Mouse (Mus musculus): ENCODE data around the gene Cog4. TPM values are rescaled to one million over a fixed set of nuclear protein-coding genes. Genes with fewer than 3 reads are reported as not detected.
"Not testable (repeated sequence)": the region's sequence is repeated elsewhere in the genome, so short reads cannot be mapped to it uniquely, and the experiment has no call there.

Gene Cog4
- polyA plus RNA-seq, 1 experiment = 56.5 TPM

GRCm38 (mm10) chr8:110921492-110922230 is 75.3 kb downstream of the Cog4 start:
- Histone ChIP-seq H3K4me3 (replicated peaks; ENCODE audit: insufficient read depth, low read depth, low read length) (peak overlapping the region; percentile 86), H3K27ac (ENCODE audit: insufficient read depth, low read length) (no peak overlapping the region), H3K27me3 (ENCODE audit: control insufficient read depth, insufficient read depth, low read length) (no peaks in the 10 kb centered on the region), H3K4me1 (ENCODE audit: control insufficient read depth, insufficient read depth, low read length) (peaks cover 13% of the 10 kb centered on the region; the same call in 1 of the 2 replicates)
- DNase-seq = peak in 1 of 2 experiments; percentile 38
- 31% methylated on average over 7 of the region's 7 CpGs for WGBS
- TF ChIP-seq POLR2A (IDR thresholded peaks at IDR 0.05; ENCODE audit: borderline replicate concordance, insufficient read depth, low read length) = no peak
- TF ChIP-seq CTCF (IDR thresholded peaks at IDR 0.05; ENCODE audit: borderline replicate concordance, insufficient read depth, low read depth, low read length) = no peak

DNA sequence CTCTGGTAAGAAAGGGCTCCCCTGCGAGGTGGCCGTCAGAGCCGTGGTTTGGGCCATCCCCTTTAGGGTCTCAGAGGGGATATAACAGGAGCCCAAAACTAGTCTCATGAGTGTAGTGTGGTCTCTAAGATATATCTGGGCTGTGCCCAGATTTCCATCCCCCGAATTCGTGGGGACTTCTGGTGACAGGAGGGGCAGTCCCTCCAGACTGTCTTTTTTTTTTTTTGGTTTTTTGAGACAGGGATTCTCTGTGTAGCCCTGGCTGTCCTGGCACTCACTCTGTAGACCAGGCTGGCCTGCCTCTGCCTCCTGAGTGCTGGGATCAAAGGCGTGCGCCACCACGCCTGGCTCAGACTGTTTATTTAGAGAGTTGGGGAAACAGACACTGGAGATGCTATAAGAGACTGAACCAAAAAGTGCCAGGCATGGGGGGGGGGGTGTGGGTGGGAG is 79.3 kb downstream of the Cog4 start:
- TF ChIP-seq POLR2A (IDR thresholded peaks at IDR 0.05; ENCODE audit: borderline replicate concordance, insufficient read depth, low read length) = no peak
- no peak for TF ChIP-seq CTCF (IDR thresholded peaks at IDR 0.05; ENCODE audit: borderline replicate concordance, insufficient read depth, low read depth, low read length)
- Histone ChIP-seq H3K4me3 (replicated peaks; ENCODE audit: insufficient read depth, low read depth, low read length) (no peak overlapping the region), H3K4me1 (ENCODE audit: control insufficient read depth, insufficient read depth, low read length) (peaks cover 19% of the 10 kb centered on the region), H3K27ac (ENCODE audit: insufficient read depth, low read length) (no peak overlapping the region), H3K27me3 (ENCODE audit: control insufficient read depth, insufficient read depth, low read length) (no peaks in the 10 kb centered on the region)
- 64% methylated on average over 8 of the region's 8 CpGs for WGBS
- no peak for DNase-seq

DNA sequence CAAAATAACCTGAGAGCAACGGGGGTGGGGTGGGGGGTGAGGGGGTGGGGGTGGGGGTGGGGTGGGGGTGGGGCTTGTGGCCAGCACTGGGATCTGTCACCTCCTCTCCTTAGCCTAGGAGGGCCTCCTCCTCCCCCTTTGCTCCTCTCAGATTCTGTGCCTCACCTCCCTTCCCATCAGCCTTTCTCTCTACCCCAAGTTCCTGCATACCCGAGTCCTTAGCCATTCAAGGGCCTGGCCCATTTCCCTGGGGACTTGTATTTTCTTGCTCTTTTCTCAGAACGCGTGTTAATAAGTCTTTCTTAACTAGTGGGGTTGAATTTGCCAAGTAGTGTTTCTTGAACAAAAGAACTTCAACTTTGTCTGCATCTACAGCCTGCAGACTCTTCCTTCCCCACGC is 80.3 kb downstream of the Cog4 start:
- WGBS = 53% methylated on average over 5 of the region's 5 CpGs
- H3K4me1 ChIP-seq (ENCODE audit: control insufficient read depth, insufficient read depth, low read length) = peaks cover 20% of the 10 kb centered on the region
- H3K27ac ChIP-seq (ENCODE audit: insufficient read depth, low read length) = no peak overlapping the region
- TF ChIP-seq POLR2A (IDR thresholded peaks at IDR 0.05; ENCODE audit: borderline replicate concordance, insufficient read depth, low read length) (no peak), CTCF (IDR thresholded peaks at IDR 0.05; ENCODE audit: borderline replicate concordance, insufficient read depth, low read depth, low read length) (no peak)
- H3K4me3 ChIP-seq (replicated peaks; ENCODE audit: insufficient read depth, low read depth, low read length) = no peak overlapping the region
- DNase-seq = no peak
- H3K27me3 ChIP-seq (ENCODE audit: control insufficient read depth, insufficient read depth, low read length) = no peaks in the 10 kb centered on the region

DNA sequence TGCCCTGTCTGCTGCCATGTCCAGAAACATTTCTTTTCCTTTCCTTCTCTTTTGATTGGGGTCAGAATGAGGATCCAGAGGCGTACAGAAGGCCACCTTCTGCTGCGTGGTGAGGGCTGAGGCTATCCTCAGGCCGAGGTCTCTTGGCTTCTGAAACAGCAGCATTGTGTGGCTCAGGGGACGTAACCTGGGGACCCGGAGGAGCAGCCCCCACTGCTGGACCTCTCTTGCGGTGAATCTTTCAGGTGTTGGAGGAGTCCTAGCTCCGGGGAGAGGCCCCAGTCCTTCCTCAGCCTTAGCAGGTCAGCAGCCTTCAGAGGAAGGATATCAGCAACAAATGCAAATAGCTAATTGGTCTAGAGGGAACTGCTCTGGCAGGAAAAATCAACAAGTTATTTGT is 82.0 kb downstream of the Cog4 start:
- no peak for DNase-seq
- peaks cover 28% of the 10 kb centered on the region for H3K4me1 ChIP-seq (ENCODE audit: control insufficient read depth, insufficient read depth, low read length)
- H3K27me3 ChIP-seq (ENCODE audit: control insufficient read depth, insufficient read depth, low read length) = no peaks in the 10 kb centered on the region
- WGBS = 86% methylated on average over 7 of the region's 7 CpGs
- 0 out of 2 replicates have a peak overlapping the region, but pooled peaks have one; percentile 2 for H3K27ac ChIP-seq (ENCODE audit: insufficient read depth, low read length)
- TF ChIP-seq CTCF (IDR thresholded peaks at IDR 0.05; ENCODE audit: borderline replicate concordance, insufficient read depth, low read depth, low read length) (no peak), POLR2A (IDR thresholded peaks at IDR 0.05; ENCODE audit: borderline replicate concordance, insufficient read depth, low read length) (no peak)
- H3K4me3 ChIP-seq (replicated peaks; ENCODE audit: insufficient read depth, low read depth, low read length) = no peak overlapping the region

DNA sequence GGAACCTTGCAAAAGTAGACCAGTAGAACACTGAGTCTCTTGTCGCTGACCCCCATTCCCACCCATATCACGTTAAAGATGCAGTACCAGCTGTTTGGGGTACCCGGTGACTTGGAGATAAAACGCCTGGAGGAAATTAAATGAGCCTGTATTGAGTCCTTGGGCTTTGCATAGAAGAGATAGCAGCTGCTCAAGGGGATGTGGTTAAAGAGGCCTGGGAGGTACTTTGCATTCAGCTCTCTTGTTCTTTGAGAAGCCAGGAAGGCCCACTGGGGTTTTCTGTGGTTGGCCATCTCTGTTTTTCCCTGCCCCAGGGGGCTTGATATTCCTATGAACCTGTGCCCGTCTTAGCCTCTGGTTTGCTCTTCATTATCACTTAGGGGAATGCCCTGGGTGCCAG is 82.7 kb downstream of the Cog4 start:
- DNase-seq = no peak
- Histone ChIP-seq H3K27me3 (ENCODE audit: control insufficient read depth, insufficient read depth, low read length) (no peaks in the 10 kb centered on the region), H3K4me1 (ENCODE audit: control insufficient read depth, insufficient read depth, low read length) (peaks cover 31% of the 10 kb centered on the region), H3K4me3 (replicated peaks; ENCODE audit: insufficient read depth, low read depth, low read length) (no peak overlapping the region), H3K27ac (ENCODE audit: insufficient read depth, low read length) (no peak overlapping the region)
- TF ChIP-seq POLR2A (IDR thresholded peaks at IDR 0.05; ENCODE audit: borderline replicate concordance, insufficient read depth, low read length) (no peak), CTCF (IDR thresholded peaks at IDR 0.05; ENCODE audit: borderline replicate concordance, insufficient read depth, low read depth, low read length) (no peak)
- WGBS = 83% methylated on average over 5 of the region's 5 CpGs

GRCm38 (mm10) chr8:110929672-110930071 is 83.3 kb downstream of the Cog4 start:
- not testable (repeated sequence) for H3K27ac ChIP-seq (ENCODE audit: insufficient read depth, low read length); H3K27me3 ChIP-seq (ENCODE audit: control insufficient read depth, insufficient read depth, low read length); DNase-seq; H3K4me3 ChIP-seq (replicated peaks; ENCODE audit: insufficient read depth, low read depth, low read length)
- peaks cover 31% of the 10 kb centered on the region for H3K4me1 ChIP-seq (ENCODE audit: control insufficient read depth, insufficient read depth, low read length)
- WGBS = 95% methylated on average over 8 of the region's 8 CpGs

- 17% methylated on average over 12 of the region's 12 CpGs for WGBS
- peak overlapping the region; percentile 60 for H3K27ac ChIP-seq (ENCODE audit: insufficient read depth, low read length)
Observed at GRCm38 (mm10) chr8:110931176-110931939, 85.0 kb downstream of the Cog4 start.

More at GRCm38 (mm10) chr8:110931176-110931939, 85.0 kb downstream of the Cog4 start:
- TF ChIP-seq POLR2A (IDR thresholded peaks at IDR 0.05; ENCODE audit: borderline replicate concordance, insufficient read depth, low read length) (no peak), CTCF (IDR thresholded peaks at IDR 0.05; ENCODE audit: borderline replicate concordance, insufficient read depth, low read depth, low read length) (no peak)
- Histone ChIP-seq H3K4me1 (ENCODE audit: control insufficient read depth, insufficient read depth, low read length) (peaks cover 35% of the 10 kb centered on the region), H3K27me3 (ENCODE audit: control insufficient read depth, insufficient read depth, low read length) (no peaks in the 10 kb centered on the region), H3K4me3 (replicated peaks; ENCODE audit: insufficient read depth, low read depth, low read length) (no peak overlapping the region)
- DNase-seq = peak; percentile 78 to 90

Other genes with a start within 250 kb of the Cog4 start
- gene Vac14, start 228.0 kb upstream of the Cog4 start, polyA plus RNA-seq (2012; rRNA removed) = 37.6 and 39.9 TPM in 2 replicates
- 257 and 288 TPM in 2 replicates for gene Mtss1l, start 125.1 kb upstream of the Cog4 start, polyA plus RNA-seq (2012; rRNA removed)
- 15.8 and 21.1 TPM in 2 replicates for gene Il34, start 40.7 kb upstream of the Cog4 start, polyA plus RNA-seq (2012; rRNA removed)
- 44.5 and 49.9 TPM in 2 replicates for gene Sf3b3, start 187 bp downstream of the Cog4 start, polyA plus RNA-seq (2012; rRNA removed)
- gene Fuk, start 55.9 kb downstream of the Cog4 start, polyA plus RNA-seq (2012; rRNA removed) = 27.1 and 31.0 TPM in 2 replicates
- gene St3gal2, start 73.3 kb downstream of the Cog4 start, polyA plus RNA-seq (2012; rRNA removed) = 81.1 and 88.6 TPM in 2 replicates
- gene Ddx19a, start 151.2 kb downstream of the Cog4 start, polyA plus RNA-seq (2012; rRNA removed) = 29.4 and 32.1 TPM in 2 replicates
- gene Ddx19b, start 185.2 kb downstream of the Cog4 start, polyA plus RNA-seq (2012; rRNA removed) = 13.6 and 14.9 TPM in 2 replicates
- 101 and 108 TPM in 2 replicates for gene Aars, start 186.5 kb downstream of the Cog4 start, polyA plus RNA-seq (2012; rRNA removed)
- gene Exosc6, start 209.7 kb downstream of the Cog4 start, polyA plus RNA-seq (2012; rRNA removed) = not detected in 2 replicates
- 0.41 and 0.57 TPM in 2 replicates for gene Clec18a, start 245.8 kb downstream of the Cog4 start, polyA plus RNA-seq (2012; rRNA removed)
- 17.3 and 19.6 TPM in 2 replicates for gene Pdpr, start 248.0 kb downstream of the Cog4 start, polyA plus RNA-seq (2012; rRNA removed)